Mouse (Mus musculus): ENCODE data around the gene Smim13.

Smim13 gene

GRCm38 (mm10) chr13:41286285-41286684, 36.6 kb downstream of the Smim13 start:
- ATAC-seq (ENCODE audit: low TSS enrichment) = no peak

GRCm38 (mm10) chr13:41291466-41291974, 41.9 kb downstream of the Smim13 start:
- no peak for ATAC-seq (ENCODE audit: low TSS enrichment)

- ATAC-seq (ENCODE audit: low TSS enrichment) = no peak
Observed at GRCm38 (mm10) chr13:41293595-41293994, 44.0 kb downstream of the Smim13 start.

GRCm38 (mm10) chr13:41295886-41296285, 46.2 kb downstream of the Smim13 start:
- ATAC-seq (ENCODE audit: low TSS enrichment) = no peak

DNA sequence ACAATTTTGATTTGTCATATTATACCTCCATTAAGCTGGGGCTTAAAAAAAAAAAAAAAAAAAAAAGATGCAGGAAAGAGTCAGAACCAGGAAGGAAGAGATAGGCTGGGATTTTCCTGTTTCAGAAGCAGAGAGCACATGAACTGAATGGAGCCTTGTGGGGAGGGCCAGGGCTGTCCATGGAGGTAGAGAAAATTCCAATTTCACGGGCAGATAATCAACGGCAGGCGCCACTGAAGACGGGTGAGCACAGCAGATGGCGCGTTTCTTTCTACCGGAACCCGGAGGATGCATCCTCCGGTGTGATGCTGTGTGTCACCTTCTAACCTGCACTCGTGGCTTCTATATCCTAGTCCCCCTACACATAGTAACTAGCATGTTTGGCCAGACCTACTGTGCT, 46.8 kb downstream of the Smim13 start:
- no peak for ATAC-seq (ENCODE audit: low TSS enrichment)

DNA sequence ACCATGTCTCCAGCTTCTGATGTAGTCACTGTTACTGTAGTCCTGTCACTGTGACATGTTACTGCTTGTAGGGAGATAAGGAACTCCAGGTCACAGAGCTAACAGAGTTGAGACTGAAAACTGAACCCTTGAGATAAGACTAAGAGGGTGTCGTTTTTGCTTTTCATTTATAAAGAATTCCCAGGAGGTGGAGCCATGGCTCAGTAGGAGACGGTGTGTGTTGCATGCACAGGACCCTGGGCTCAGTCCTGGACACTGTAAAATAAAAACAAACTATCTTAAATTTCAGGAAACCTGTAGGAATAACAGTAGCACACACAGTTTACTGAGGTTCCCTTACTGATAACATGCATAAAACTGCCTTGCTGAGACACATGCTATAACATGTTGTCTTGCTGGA, 48.9 kb downstream of the Smim13 start:
- ATAC-seq (ENCODE audit: low TSS enrichment) = no peak

GRCm38 (mm10) chr13:41298996-41299395, 49.4 kb downstream of the Smim13 start:
- no peak for ATAC-seq (ENCODE audit: low TSS enrichment)

- no peak for ATAC-seq (ENCODE audit: low TSS enrichment)
Observed at GRCm38 (mm10) chr13:41300037-41300436, 50.4 kb downstream of the Smim13 start.

GRCm38 (mm10) chr13:41302716-41303115, 53.1 kb downstream of the Smim13 start:
- ATAC-seq (ENCODE audit: low TSS enrichment) = peak; percentile 84

- ATAC-seq (ENCODE audit: low TSS enrichment) = no peak
Observed at GRCm38 (mm10) chr13:41320749-41321148, 71.1 kb downstream of the Smim13 start.

- ATAC-seq (ENCODE audit: low TSS enrichment) = no peak
Observed at GRCm38 (mm10) chr13:41321433-41321832, 71.8 kb downstream of the Smim13 start.

DNA sequence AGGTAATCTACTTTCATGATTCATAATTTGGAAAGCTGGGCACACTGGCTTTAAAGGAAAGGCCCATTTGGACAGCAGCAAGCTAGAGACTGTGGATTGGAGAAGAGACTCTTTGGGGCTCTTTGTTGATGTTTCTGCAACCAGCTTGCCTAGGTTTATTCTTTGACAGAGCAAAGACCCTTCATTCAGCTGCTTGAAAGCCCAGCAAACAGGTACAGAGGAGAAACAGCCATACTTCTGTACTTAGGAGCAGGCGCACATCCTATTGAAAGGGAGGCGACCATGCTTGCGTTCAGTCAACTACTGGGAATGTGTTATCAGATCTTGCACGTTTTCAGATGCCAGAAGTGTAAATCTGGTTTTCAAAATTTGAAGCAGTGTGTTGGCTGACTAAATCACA, 75.0 kb downstream of the Smim13 start:
- ATAC-seq (ENCODE audit: low TSS enrichment) = no peak

GRCm38 (mm10) chr13:41325346-41325745, 75.7 kb downstream of the Smim13 start:
- ATAC-seq (ENCODE audit: low TSS enrichment) = no peak

DNA sequence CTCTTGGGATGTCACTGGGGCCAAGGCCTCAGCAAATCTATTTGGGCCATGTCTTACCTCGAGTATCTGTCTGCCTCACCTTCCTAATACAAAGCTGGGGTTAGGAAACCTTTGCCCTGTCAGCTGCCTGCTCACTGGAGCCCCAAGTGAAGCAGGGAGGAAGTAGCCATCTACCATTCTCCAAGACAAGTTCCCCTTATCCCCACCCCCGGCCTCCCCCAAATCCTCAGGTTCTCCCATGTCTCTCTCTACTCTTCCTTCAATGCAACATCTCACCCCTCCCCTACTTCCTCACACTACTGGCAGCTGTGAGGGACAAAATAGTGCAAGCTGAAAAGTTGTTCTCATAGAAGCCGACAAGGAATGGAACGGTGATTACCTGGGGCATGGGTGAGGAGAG, 76.5 kb downstream of the Smim13 start:
- ATAC-seq (ENCODE audit: low TSS enrichment) = no peak
